Mouse (Mus musculus) urinary bladder, postnatal 10 days (tissue): ENCODE results near the gene Cog5.

Experiments
- DNase-seq: peaks from one replicate; pipeline ENCODE4 v3.0.0; 2022; ENCODE audit warnings: low spot score

Gene Cog5

GRCm38 (mm10) chr12:31895095-31895734, 240.5 kb downstream of the Cog5 start:
- DNase-seq: no peak

DNA sequence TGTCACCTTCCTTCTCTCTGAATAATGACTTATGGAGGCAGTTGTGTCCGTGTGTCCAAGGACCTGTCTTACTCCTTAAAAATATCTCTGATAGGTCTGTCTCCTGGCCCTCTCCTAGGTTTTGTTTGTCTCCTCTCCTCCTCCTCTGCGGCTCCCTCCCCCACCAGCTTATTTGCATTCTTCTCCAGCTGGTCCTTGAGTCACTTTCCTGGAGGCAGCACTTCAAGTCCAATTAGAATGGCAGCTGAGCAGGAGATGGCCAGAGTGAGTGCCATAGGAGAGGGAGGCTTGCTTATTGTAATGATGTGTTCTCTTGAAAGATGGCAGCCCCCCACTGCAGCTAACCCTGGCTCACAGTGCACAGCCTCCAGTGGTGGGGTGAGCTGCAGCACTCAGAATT, 241.2 kb downstream of the Cog5 start:
- no peak for DNase-seq

DNA sequence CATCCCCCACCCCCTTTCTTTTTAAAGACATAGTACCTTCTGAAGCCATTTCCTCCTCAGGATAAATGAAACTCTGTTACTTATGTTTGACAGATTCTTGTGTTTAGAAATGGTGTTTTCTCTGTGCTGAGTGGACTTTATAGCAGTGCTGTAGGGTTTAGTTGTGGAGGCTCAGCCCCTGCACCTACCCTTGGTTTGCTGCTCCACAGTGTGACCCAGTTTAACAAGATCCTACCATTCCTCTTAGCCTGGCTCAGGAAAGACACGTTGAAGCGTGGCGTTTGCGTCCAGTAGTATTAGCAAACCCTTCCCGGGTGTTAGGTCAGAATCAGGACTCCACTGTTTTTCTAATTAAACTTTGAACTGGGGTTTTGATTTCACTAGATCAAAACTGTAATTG, 241.6 kb downstream of the Cog5 start:
- DNase-seq: no peak

DNA sequence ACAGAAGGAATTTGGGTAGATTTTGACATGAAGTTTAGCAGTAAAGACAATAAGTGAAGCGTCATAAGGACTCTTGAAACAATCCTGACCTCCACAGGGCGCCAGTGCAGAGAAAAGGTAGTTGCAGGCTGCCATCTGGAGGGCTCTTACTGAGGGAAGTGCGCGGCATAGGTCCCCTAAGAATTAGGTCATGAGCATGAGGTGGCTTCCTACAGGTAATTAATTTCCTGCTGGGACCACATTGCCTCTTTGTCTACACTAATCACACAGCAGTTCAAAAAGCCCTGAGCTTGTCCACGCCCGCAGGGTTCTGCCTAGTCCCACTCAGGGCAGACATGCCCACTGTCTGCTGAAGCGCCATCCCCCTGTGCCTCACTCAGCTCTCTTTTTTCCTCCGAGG, 242.3 kb downstream of the Cog5 start:
- no peak for DNase-seq

- DNase-seq: no peak
Measured at GRCm38 (mm10) chr12:31897456-31897855, 242.8 kb downstream of the Cog5 start.

DNA sequence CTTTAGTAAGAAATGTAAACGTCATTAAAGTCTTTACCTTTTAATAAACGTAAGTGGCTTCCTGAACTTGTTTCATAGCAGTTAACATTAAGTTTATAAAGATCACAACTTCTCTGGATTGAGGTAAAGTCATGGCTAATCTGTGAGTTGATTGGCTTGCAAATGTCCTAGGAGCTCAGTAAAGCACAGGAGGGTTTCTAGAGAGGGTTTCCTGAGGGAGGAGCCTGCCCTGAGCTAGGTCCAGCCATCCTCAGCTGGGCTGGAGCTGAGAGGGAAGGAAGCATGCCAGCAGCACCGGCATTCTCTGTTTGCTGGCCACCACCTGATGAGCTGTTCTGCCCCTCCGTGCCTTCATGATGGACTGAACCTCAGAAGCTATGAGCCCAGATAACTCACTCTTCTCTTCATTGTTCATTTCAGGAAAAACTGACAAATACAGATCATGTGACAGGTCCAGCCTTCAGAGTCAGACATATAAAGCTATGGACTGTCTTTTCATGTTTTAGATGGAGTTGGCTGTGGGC, 245.8 kb downstream of the Cog5 start:
- no peak for DNase-seq

DNA sequence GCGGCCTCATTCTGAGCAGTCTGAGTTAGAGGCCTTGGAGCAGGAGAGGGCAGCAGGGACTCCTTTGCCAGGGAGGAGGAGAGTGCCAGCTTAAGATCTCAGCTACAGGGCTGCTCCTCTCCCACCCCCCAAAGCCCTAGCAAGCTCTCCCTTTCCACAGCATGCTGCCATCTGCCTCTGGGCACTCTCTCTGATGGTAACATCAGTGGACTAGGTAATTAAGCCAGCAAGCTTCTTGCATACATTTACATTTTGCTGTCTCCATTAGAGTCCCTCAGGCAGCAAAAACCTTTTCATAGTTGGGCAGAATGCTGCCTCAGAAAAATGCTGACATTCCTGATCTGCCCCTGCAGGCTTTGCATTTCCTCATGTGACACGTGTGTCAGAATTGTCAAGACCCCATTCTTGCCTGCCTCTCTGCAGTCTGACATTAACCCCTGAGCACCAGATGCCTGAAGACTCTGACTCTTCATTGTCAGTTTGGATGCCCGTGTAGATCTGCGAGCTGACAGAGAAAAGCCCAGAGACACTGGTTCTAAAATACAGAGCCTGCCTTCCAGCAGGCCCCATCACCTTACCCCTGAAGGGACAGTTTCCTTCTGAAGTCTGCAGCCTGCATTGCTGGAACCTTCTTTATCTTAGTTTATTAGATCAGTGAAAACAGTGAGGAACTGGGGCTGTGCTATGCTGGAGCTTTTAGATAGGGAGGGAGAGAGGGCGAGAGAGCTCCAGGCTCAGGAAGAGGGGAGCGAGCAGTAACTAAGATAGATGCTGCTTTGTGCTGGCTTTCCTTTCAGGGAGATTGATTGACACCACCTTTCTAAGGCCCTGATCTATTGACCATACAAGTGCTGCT, 251.3 kb downstream of the Cog5 start:
- DNase-seq: no peak

DNA sequence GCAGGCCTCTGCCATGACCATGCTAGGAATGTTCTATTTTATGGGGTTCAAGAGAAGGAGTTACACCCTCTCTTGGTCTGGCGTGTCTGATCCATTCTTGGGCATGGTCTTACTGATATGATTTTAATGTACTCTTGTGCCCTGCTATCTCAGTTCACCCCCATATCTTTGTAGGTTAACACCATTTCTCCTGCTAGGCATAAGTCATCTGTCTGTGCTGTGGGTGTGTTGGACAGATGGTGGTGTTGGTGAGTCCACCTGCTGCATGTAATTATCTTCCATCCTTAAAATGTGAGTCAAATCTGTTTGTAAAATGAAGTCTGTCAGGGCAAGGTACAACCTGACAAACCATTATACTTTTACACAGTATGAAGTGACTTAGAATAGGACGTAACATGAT, 252.8 kb downstream of the Cog5 start:
- no peak for DNase-seq

- no peak for DNase-seq
Measured at GRCm38 (mm10) chr12:31912966-31913551, 258.4 kb downstream of the Cog5 start.

DNA sequence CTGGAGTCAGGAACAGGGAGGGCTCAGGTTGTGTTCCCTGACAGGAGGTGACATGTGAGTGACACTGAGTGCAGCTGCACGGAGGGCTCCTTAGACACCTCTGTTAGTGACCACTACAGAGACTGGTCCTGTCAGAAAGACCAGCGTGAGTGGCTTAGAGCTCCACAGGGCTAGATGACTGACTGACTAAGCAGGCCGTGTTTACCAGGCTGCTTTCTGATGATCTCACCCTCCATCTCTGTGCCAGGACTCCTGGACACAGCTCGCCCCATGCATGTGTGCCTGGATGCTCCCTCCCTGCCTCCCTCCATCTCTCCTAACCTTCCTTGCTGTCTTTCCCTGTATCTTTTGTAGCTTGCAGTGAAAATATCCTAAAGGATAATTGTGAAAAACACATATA, 258.9 kb downstream of the Cog5 start:
- DNase-seq: no peak

GRCm38 (mm10) chr12:31916691-31917090, 262.0 kb downstream of the Cog5 start:
- DNase-seq: no peak

DNA sequence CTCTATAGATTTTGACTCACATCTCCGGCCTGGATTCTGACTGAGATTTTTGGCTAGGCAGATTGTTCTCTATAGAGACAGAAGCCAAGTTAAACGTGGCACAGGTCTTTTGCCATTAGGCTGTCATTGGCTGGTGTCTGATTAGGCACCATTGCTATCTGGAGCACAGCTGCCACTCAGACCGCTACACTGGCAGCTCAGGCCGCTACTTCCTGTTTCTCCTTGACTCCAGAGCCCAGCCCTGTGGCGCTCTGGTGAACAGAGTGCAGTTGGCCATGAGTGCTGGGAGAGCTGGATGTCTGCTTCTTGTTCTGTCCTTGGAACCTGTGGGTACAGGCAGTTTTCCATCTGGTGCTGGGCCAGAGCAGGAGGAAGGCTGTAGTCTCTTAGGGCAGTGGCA, 262.6 kb downstream of the Cog5 start:
- no peak for DNase-seq

- no peak for DNase-seq
Measured at GRCm38 (mm10) chr12:31920464-31921405, 266.1 kb downstream of the Cog5 start.

DNA sequence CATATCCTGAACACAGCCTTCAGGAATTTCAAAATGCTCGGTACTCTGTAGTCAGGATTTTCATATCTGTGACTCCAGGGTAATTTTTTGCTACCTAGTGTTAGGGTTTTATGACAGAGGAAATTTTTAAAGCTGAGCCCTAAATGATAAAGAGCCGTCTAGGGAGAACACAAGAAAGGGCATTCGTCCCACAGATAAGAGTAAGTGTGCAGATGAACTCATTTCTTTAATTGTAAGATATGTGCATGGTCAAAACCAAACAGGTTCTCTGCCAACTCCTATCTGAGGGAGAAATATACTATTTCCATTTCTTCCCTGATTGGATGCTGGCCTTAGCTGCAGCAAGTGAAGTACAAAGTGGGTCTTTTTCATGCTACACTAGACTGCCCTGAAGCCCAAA, 269.5 kb downstream of the Cog5 start:
- no peak for DNase-seq

- no peak for DNase-seq
Measured at GRCm38 (mm10) chr12:31925343-31925742, 270.7 kb downstream of the Cog5 start.

GRCm38 (mm10) chr12:31926661-31927061, 272.0 kb downstream of the Cog5 start:
- DNase-seq: no peak

- DNase-seq: no peak
Measured at GRCm38 (mm10) chr12:31928498-31928897, 273.8 kb downstream of the Cog5 start.

DNA sequence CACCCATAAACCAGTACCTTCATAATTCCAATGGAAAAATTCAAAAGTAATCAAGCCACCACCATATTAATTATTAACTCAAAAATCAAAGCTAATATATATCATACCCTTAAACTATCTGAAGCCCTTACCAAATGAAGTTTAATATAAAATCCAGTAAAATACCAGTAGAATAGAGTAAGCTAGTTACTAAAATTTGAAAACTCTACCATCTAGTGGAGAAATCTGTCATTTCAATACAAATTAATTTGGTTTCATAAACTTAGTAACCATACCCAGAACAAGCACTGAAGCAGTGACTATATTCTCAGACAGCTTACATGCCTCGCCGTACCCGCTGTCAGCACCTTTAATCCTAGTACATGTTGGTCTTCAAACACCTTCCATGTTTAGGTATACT, 277.1 kb downstream of the Cog5 start:
- no peak for DNase-seq

DNA sequence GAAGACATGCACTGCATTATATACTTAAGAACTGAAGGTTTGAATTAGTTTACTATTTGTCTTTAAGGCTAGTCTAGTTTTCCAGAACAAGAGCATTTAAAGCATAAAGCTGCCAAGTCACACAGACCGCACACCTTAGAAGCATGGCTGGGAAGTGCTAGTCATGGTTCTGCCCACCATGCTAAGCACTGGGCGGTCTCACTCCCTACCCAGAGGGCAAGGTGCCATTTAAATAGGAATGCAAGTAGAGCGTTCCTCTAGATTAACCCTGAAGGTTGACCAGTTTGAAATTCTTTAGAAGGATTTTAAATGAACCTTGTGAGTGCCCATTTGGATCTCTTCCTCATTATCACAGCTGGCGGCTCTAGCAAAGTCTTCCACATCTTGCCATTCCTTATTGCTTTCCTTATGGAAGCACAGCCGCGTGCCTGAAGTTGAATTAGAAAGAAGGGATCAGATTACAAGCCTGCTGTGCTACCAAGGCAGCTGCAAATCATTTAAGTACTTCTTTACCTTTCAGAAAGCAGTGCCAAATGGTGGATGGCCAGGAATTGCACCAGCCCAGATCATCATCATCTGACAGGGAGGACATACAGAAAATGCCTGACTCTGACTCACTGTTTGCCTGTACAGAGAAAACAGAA, 282.1 kb downstream of the Cog5 start:
- DNase-seq: no peak

- no peak for DNase-seq
Measured at GRCm38 (mm10) chr12:31937613-31938012, 282.9 kb downstream of the Cog5 start.

DNA sequence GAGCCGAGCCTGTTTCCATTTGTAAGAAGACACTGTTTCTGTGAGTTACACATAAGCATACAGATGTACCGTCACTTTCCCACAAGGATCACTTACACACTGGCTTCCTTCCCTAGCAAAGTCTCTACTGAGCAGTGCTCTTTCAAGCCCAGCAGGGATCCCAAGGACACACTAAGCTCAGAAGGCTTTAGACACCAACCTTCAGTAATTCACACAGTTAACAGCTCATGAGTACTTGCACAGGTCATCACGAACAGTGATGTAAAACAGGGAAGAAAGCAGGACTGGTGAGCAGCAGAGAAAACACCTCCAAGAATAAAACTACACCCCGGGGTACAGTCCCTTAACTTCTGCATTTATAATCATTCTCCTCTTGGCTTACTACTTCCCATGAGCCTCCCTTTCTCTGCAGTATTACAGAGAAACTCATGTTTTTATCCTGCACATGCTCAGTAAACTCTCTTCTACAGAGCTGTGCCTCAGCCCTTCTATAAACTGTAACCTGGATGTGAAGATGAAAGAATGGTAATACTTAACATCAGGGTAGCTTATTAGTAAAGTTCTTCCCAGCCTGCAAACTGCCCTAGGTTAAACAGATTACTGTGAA, 283.8 kb downstream of the Cog5 start:
- DNase-seq: no peak
